ENCODE assay signal across 25 mouse cellular contexts in the genomic region with DNA sequence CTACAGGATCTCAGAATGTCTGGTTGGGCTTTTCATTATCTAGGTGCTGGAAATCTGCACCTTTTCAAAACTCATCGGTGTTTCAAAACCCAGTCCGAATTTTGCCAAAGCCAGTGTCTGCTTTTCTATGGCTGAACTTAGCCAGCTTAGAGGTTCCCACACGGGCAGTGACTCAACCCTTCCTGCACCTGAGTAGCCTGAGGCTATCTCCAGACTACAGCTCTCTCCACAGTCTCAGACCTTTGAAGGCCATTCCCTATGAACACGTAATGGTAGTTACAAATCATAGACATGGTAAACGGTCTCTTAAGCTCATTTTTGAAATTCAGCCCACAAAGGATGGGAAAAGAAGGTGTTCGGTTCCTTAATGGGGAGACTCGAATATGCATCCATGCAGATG. TPM values are rescaled to one million over a fixed set of nuclear protein-coding genes. Genes with fewer than 3 reads are reported as not detected.
"Had no signal": no experiment of that assay in that cellular context is flagged by ENCODE, and none has a peak within 500 bp of the region (broad histone marks: within the 10 kb centered on the region; RNA-seq: fewer than 3 reads in every experiment).

No protein-coding gene starts in this region.

- DNase-seq: gastrocnemius, postnatal 14 days; gastrocnemius, postnatal 36 days; heart, adult 11 months; heart, adult 2 months; heart, postnatal 14 days; heart, postnatal 36 days; kidney, adult 8-10 months; kidney, postnatal 14 days; layer of hippocampus, adult 9-11 months; layer of hippocampus, postnatal 36 days; left cerebral cortex, postnatal 4 days had no signal

- H3K4me1 ChIP-seq: heart, embryonic 13.5 days; heart, embryonic 15.5 days; hindbrain, embryonic 13.5 days; hindbrain, embryonic 15.5 days had no signal

- H3K27ac ChIP-seq: heart, adult 2 months; heart, embryonic 13.5 days; heart, embryonic 15.5 days; hindbrain, embryonic 13.5 days; hindbrain, embryonic 15.5 days; hindbrain, postnatal 0 days; kidney, postnatal 0 days; layer of hippocampus, adult 2 months; limb, embryonic 13.5 days; limb, embryonic 15.5 days; liver, embryonic 12.5 days; liver, embryonic 14.5 days had no signal

- H3K9me3 ChIP-seq: heart, embryonic 13.5 days; heart, embryonic 15.5 days; hindbrain, embryonic 13.5 days; hindbrain, embryonic 15.5 days; limb, embryonic 13.5 days; limb, embryonic 15.5 days; liver, embryonic 12.5 days had no signal

- H3K36me3 ChIP-seq: heart, embryonic 13.5 days; heart, embryonic 15.5 days; hindbrain, embryonic 13.5 days; hindbrain, embryonic 15.5 days; limb, embryonic 13.5 days; limb, embryonic 15.5 days; liver, embryonic 12.5 days had no signal

- H3K4me2 ChIP-seq: heart, embryonic 11.5 days; heart, embryonic 13.5 days; heart, embryonic 15.5 days; hindbrain, embryonic 13.5 days; hindbrain, embryonic 15.5 days; limb, embryonic 13.5 days; limb, embryonic 15.5 days; liver, embryonic 12.5 days had no signal

- H3K9ac ChIP-seq: heart, embryonic 13.5 days; heart, embryonic 15.5 days; hindbrain, embryonic 13.5 days; hindbrain, embryonic 15.5 days; limb, embryonic 13.5 days; limb, embryonic 15.5 days; liver, embryonic 12.5 days; liver, embryonic 14.5 days had no signal

- H3K4me3 ChIP-seq: heart, adult 2 months; heart, embryonic 13.5 days; heart, embryonic 15.5 days; hindbrain, embryonic 13.5 days; hindbrain, embryonic 15.5 days; layer of hippocampus, adult 2 months; limb, embryonic 13.5 days; limb, embryonic 15.5 days; liver, embryonic 12.5 days had no signal

- H3K27me3 ChIP-seq: heart, embryonic 13.5 days; heart, embryonic 15.5 days; hindbrain, embryonic 13.5 days; hindbrain, embryonic 15.5 days; limb, embryonic 13.5 days; limb, embryonic 15.5 days; liver, embryonic 12.5 days had no signal

- ATAC-seq: hindbrain, postnatal 0 days; intestine, embryonic 16.5 days; liver, embryonic 12.5 days had no signal

RNA-seq across cellular contexts. Expression of a gene that starts 26.0 kb away (rescaled TPM):
- polyA plus RNA-seq: heart, adult 2 months; liver, adult 2 months had no signal
